Mouse (Mus musculus) CH12.LX (cell line): Measurements from ENCODE around the gene Eps8l2. TPM values are rescaled to one million over a fixed set of nuclear protein-coding genes. Genes with fewer than 3 reads are reported as not detected.

Experiments used
- DNase-seq: peaks from one replicate; pipeline ENCODE4 v3.0.0-alpha.2; 2013; ENCODE audit errors: extremely low read depth
- H3K27ac ChIP-seq: 2 replicates; pipeline ENCODE4 v1.5.1; 2012; ENCODE audit warnings: low read depth, mild to moderate bottlenecking, control low read depth, moderate library complexity; ENCODE audit not compliant: insufficient read depth
- H3K27me3 ChIP-seq: replicated peaks from 2 replicates; pipeline ENCODE3; 2012; ENCODE audit warnings: inconsistent platforms
- H3K36me3 ChIP-seq, 2 experiments: replicated peaks in 1 of 2; 2 replicates each; pipeline versions ENCODE3 to v1.6.1; 2012; ENCODE audit warnings: inconsistent platforms in 1 of 2, low read length in 1 of 2, mild to moderate bottlenecking in 1 of 2, mixed read lengths in 1 of 2, moderate library complexity in 1 of 2; ENCODE audit not compliant: control insufficient read depth in 1 of 2, insufficient read depth in 1 of 2
- H3K4me1 ChIP-seq, 2 experiments: 2 replicates each; pipeline ENCODE4 v1.6.1; 2012; ENCODE audit warnings: inconsistent platforms in 1 of 2, moderate library complexity in 1 of 2; ENCODE audit not compliant: insufficient read depth in 2 of 2, control insufficient read depth in 1 of 2
- H3K4me2 ChIP-seq: 2 replicates; pipeline ENCODE4 v1.6.1; 2012; ENCODE audit warnings: low read depth, mild to moderate bottlenecking, control low read depth; ENCODE audit not compliant: poor library complexity, insufficient read depth, severe bottlenecking
- H3K4me3 ChIP-seq, 3 experiments: fragments of 150-350 bp in 1 of 3; sonication (generic) in 1 of 3; replicated peaks in 1 of 3; 2 replicates each; pipeline versions ENCODE3 to v1.5.1; 2011 to 2012; ENCODE audit warnings: low read depth in 2 of 3, low read length in 2 of 3, mild to moderate bottlenecking in 2 of 3, moderate library complexity in 2 of 3, control low read depth in 1 of 3, improper control_type of control experiment in 1 of 3, inconsistent platforms in 1 of 3, mixed read lengths in 1 of 3; ENCODE audit not compliant: poor library complexity in 1 of 3
- H3K79me2 ChIP-seq: replicated peaks from 2 replicates; pipeline ENCODE4 v1.6.1; 2012; ENCODE audit warnings: mild to moderate bottlenecking, moderate library complexity; ENCODE audit not compliant: control insufficient read depth, poor library complexity, insufficient read depth, severe bottlenecking; ENCODE audit errors: extremely low read depth
- H3K9ac ChIP-seq: 2 replicates; pipeline ENCODE4 v1.6.1; 2012; ENCODE audit warnings: low read depth, mild to moderate bottlenecking, control low read depth, moderate library complexity; ENCODE audit not compliant: insufficient read depth
- H3K9me3 ChIP-seq: replicated peaks from 2 replicates; pipeline ENCODE3; 2012; ENCODE audit warnings: low read length, inconsistent platforms, mixed read lengths
- BHLHE40 ChIP-seq: IDR thresholded peaks from 2 replicates; pipeline ENCODE4 v1.6.1; 2011; ENCODE audit warnings: mild to moderate bottlenecking, low read depth, low read length, improper control_type of control experiment
- CHD1 ChIP-seq: IDR thresholded peaks from 2 replicates; pipeline ENCODE4 v1.6.1; 2012; ENCODE audit warnings: low read depth, low read length, improper control_type of control experiment, inconsistent platforms
- CHD2 ChIP-seq: IDR thresholded peaks from 2 replicates; pipeline ENCODE4 v1.6.1; 2011; ENCODE audit warnings: low read length, improper control_type of control experiment
- CTCF ChIP-seq, 2 experiments: IDR thresholded peaks in 1 of 2; conservative IDR thresholded peaks in 1 of 2; 2 replicates each; pipeline ENCODE4 v1.5.1; 2011 to 2012; ENCODE audit warnings: low read depth in 2 of 2, low read length in 2 of 2, improper control_type of control experiment in 1 of 2, inconsistent platforms in 1 of 2, mild to moderate bottlenecking in 1 of 2, moderate library complexity in 1 of 2
- E2F4 ChIP-seq: IDR thresholded peaks from 2 replicates; pipeline ENCODE4 v1.6.1; 2011; ENCODE audit warnings: low read depth, low read length, improper control_type of control experiment; ENCODE audit not compliant: insufficient replicate concordance
- ELF1 ChIP-seq: IDR thresholded peaks from 2 replicates; pipeline ENCODE4 v1.6.1; 2014; ENCODE audit warnings: low read depth, mild to moderate bottlenecking, inconsistent platforms, low read length, improper control_type of control experiment
- EP300 ChIP-seq: IDR thresholded peaks from 2 replicates; pipeline ENCODE4 v1.6.1; 2011; ENCODE audit warnings: low read length, improper control_type of control experiment
- ETS1 ChIP-seq: conservative IDR thresholded peaks from 2 replicates; pipeline ENCODE4 v1.6.1; 2012; ENCODE audit warnings: low read depth, mild to moderate bottlenecking, inconsistent platforms, low read length, improper control_type of control experiment, moderate library complexity
- GABPA ChIP-seq: IDR thresholded peaks from 2 replicates; pipeline ENCODE4 v1.6.1; 2012; ENCODE audit warnings: low read depth, low read length, improper control_type of control experiment, inconsistent platforms; ENCODE audit not compliant: insufficient replicate concordance
- HCFC1 ChIP-seq: IDR thresholded peaks from 2 replicates; pipeline ENCODE4 v1.6.1; 2012; ENCODE audit warnings: low read depth, mild to moderate bottlenecking, inconsistent platforms, low read length, improper control_type of control experiment
- IRF4 ChIP-seq: IDR thresholded peaks from 2 replicates; pipeline ENCODE4 v1.6.1; 2014; ENCODE audit warnings: low read depth, mild to moderate bottlenecking, inconsistent platforms, low read length, improper control_type of control experiment
- JUN ChIP-seq: IDR thresholded peaks from 2 replicates; pipeline ENCODE4 v1.6.1; 2011; ENCODE audit warnings: low read depth, mild to moderate bottlenecking, low read length, improper control_type of control experiment, moderate library complexity; ENCODE audit not compliant: insufficient read depth
- JUND ChIP-seq: conservative IDR thresholded peaks from 2 replicates; pipeline ENCODE4 v1.6.1; 2011; ENCODE audit warnings: low read depth, low read length, improper control_type of control experiment
- KAT2A ChIP-seq: IDR thresholded peaks from 2 replicates; pipeline ENCODE4 v1.6.1; 2012; ENCODE audit warnings: low read length, improper control_type of control experiment, inconsistent platforms; ENCODE audit not compliant: insufficient replicate concordance
- MAFK ChIP-seq: IDR thresholded peaks from 2 replicates; pipeline ENCODE4 v1.6.1; 2011; ENCODE audit warnings: low read length, improper control_type of control experiment; ENCODE audit not compliant: insufficient replicate concordance
- MAX ChIP-seq: IDR thresholded peaks from 2 replicates; pipeline ENCODE4 v1.6.1; 2011; ENCODE audit warnings: low read length, improper control_type of control experiment
- MAZ ChIP-seq: IDR thresholded peaks from 2 replicates; pipeline ENCODE4 v1.6.1; 2012; ENCODE audit warnings: low read depth, mild to moderate bottlenecking, inconsistent platforms, low read length, improper control_type of control experiment, moderate library complexity
- MEF2A ChIP-seq: IDR thresholded peaks from 2 replicates; pipeline ENCODE4 v1.6.1; 2014; ENCODE audit warnings: low read depth, mild to moderate bottlenecking, inconsistent platforms, low read length, improper control_type of control experiment, borderline replicate concordance
- MXI1 ChIP-seq: IDR thresholded peaks from 2 replicates; pipeline ENCODE4 v1.6.1; 2011; ENCODE audit warnings: mild to moderate bottlenecking, low read depth, low read length, improper control_type of control experiment
- MYC ChIP-seq: IDR thresholded peaks from 2 replicates; pipeline ENCODE4 v1.6.1; 2011; ENCODE audit warnings: low read depth, mild to moderate bottlenecking, improper control_type of control experiment, low read length
- NELFE ChIP-seq: IDR thresholded peaks from 2 replicates; pipeline ENCODE4 v1.6.1; 2011; ENCODE audit warnings: low read depth, low read length, improper control_type of control experiment
- NRF1 ChIP-seq: IDR thresholded peaks from 2 replicates; pipeline ENCODE4 v1.6.1; 2014; ENCODE audit warnings: low read depth, mild to moderate bottlenecking, inconsistent platforms, low read length, improper control_type of control experiment, moderate library complexity
- PAX5 ChIP-seq: IDR thresholded peaks from 2 replicates; pipeline ENCODE4 v1.6.1; 2012; ENCODE audit warnings: low read length, inconsistent platforms, mixed read lengths
- POLR2A ChIP-seq: IDR thresholded peaks from 2 replicates; pipeline ENCODE4 v1.6.1; 2011; ENCODE audit warnings: low read depth, mild to moderate bottlenecking, improper control_type of control experiment, low read length
- POLR2AphosphoS2 ChIP-seq: IDR thresholded peaks from 2 replicates; pipeline ENCODE4 v1.6.1; 2011; ENCODE audit warnings: low read depth, low read length, improper control_type of control experiment
- RAD21 ChIP-seq: IDR thresholded peaks from 2 replicates; pipeline ENCODE4 v1.6.1; 2011; ENCODE audit warnings: low read depth, mild to moderate bottlenecking, low read length, improper control_type of control experiment, moderate library complexity
- RCOR1 ChIP-seq: conservative IDR thresholded peaks from 2 replicates; pipeline ENCODE4 v1.6.1; 2012; ENCODE audit warnings: low read depth, mild to moderate bottlenecking, inconsistent platforms, low read length, improper control_type of control experiment
- SIN3A ChIP-seq: IDR thresholded peaks from 2 replicates; pipeline ENCODE4 v1.6.1; 2012; ENCODE audit warnings: low read length, improper control_type of control experiment, inconsistent platforms
- SMC3 ChIP-seq: IDR thresholded peaks from 2 replicates; pipeline ENCODE4 v1.6.1; 2011; ENCODE audit warnings: low read depth, low read length, improper control_type of control experiment
- TBP ChIP-seq: conservative IDR thresholded peaks from 2 replicates; pipeline ENCODE4 v1.6.1; 2011; ENCODE audit warnings: low read depth, low read length, improper control_type of control experiment
- TCF12 ChIP-seq: IDR thresholded peaks from 2 replicates; pipeline ENCODE4 v1.6.1; 2014; ENCODE audit warnings: low read depth, mild to moderate bottlenecking, inconsistent platforms, low read length, improper control_type of control experiment
- UBTF ChIP-seq: IDR thresholded peaks from 2 replicates; pipeline ENCODE4 v1.6.1; 2012; ENCODE audit warnings: low read depth, mild to moderate bottlenecking, inconsistent platforms, low read length, improper control_type of control experiment, moderate library complexity
- USF1 ChIP-seq: IDR thresholded peaks from 2 replicates; pipeline ENCODE4 v1.6.1; 2014; ENCODE audit warnings: low read depth, mild to moderate bottlenecking, inconsistent platforms, low read length, improper control_type of control experiment
- USF2 ChIP-seq: conservative IDR thresholded peaks from 2 replicates; pipeline ENCODE4 v1.6.1; 2011; ENCODE audit warnings: low read depth, low read length, improper control_type of control experiment
- ZC3H11A ChIP-seq: IDR thresholded peaks from 2 replicates; pipeline ENCODE4 v1.6.1; 2012; ENCODE audit warnings: low read depth, mild to moderate bottlenecking, inconsistent platforms, low read length, improper control_type of control experiment
- ZKSCAN1 ChIP-seq: IDR thresholded peaks from 2 replicates; pipeline ENCODE4 v1.6.1; 2012; ENCODE audit warnings: low read depth, inconsistent platforms, low read length, improper control_type of control experiment, borderline replicate concordance
- ZMIZ1 ChIP-seq: IDR thresholded peaks from 2 replicates; pipeline ENCODE4 v1.6.1; 2012; ENCODE audit warnings: low read depth, mild to moderate bottlenecking, inconsistent platforms, low read length, improper control_type of control experiment
- ZNF384 ChIP-seq: IDR thresholded peaks from 2 replicates; pipeline ENCODE4 v1.6.1; 2012; ENCODE audit warnings: low read depth, low read length, improper control_type of control experiment, inconsistent platforms
- dilution Hi-C: fragments of 300-500 bp; cut with MboI; formaldehyde crosslinking; loops from 2 replicates; pipeline ENCODE4 v1.14.3; 2020; ENCODE audit warnings: low sequenced_read_pairs; ENCODE audit not compliant: extremely low pct_unique_long_range_greater_than_20kb, extremely low pct_ligation_motif_present
- in situ Hi-C: fragments of 300-500 bp; cut with MboI; formaldehyde crosslinking; loops from 3 replicates; pipeline ENCODE4 v1.14.3; 2019; ENCODE audit warnings: low sequenced_read_pairs, low pct_ligation_motif_present, low pct_unique_long_range_greater_than_20kb, mixed read lengths
- polyA plus RNA-seq: library from polyadenylated mRNA; unstranded; fragments of >175 nt; gene quantifications from 2 replicates; pipeline ENCODE4 v1.2.1, GENCODE M21; 2012; ENCODE audit warnings: low read depth; ENCODE audit not compliant: insufficient read length
- total RNA-seq, 2 experiments: library from RNA; depleted of rRNA; stranded (reverse); fragments of 300-350 nt in 1 of 2; fragments of >200 nt in 1 of 2; gene quantifications; 2 replicates each; pipeline ENCODE4 v1.2.3; 2012 to 2014

The Eps8l2 gene
- total and polyA plus RNA-seq, 3 experiments, result 0.51 to 1.1 TPM; not detected in 1

- dilution Hi-C loops (no loop called here), in situ Hi-C loops (no loop called here)
- peaks cover 5 to 16% of the 10 kb centered on the region in 2 experiments for H3K4me1 ChIP-seq
- no peak overlapping the region for H3K4me3 ChIP-seq
- H3K9me3 ChIP-seq, result no peaks in the 10 kb centered on the region
- H3K27me3 ChIP-seq, result no peaks in the 10 kb centered on the region
- no peaks in the 10 kb centered on the region for H3K79me2 ChIP-seq
- H3K27ac ChIP-seq, result no peak overlapping the region
- no peak for TF ChIP-seq HCFC1
- no peak; the same call in 1 of the 2 replicates for TF ChIP-seq NELFE
- no peak for TF ChIP-seq BHLHE40
- TF ChIP-seq TBP, result no peak
- TF ChIP-seq MYC, result 0 out of 2 replicates have a peak, but pooled peaks have one; percentile 29
- no peak for TF ChIP-seq CHD2
- TF ChIP-seq ELF1, result peak; percentile 32; the same call in 1 of the 2 replicates
- TF ChIP-seq ETS1, result no peak
- TF ChIP-seq MEF2A, result no peak
- 0 out of 2 replicates have a peak, but pooled peaks have one; percentile 33 for TF ChIP-seq IRF4
- TF ChIP-seq ZKSCAN1, result no peak
- TF ChIP-seq RAD21, result peak; percentile 83
- peak; percentile 44 for TF ChIP-seq ZC3H11A
- no peak for TF ChIP-seq MXI1
- no peak for TF ChIP-seq NRF1
- TF ChIP-seq POLR2AphosphoS2, result no peak
- no peak for TF ChIP-seq MAFK
- TF ChIP-seq TCF12, result no peak
- no peak for TF ChIP-seq MAZ
- TF ChIP-seq E2F4, result peak; percentile 73; the same call in 1 of the 2 replicates
- TF ChIP-seq SMC3, result peak; percentile 92
- TF ChIP-seq PAX5, result no peak
- TF ChIP-seq UBTF, result no peak
- TF ChIP-seq MAX, result no peak; the same call in 1 of the 2 replicates
- no peak for TF ChIP-seq ZMIZ1
- TF ChIP-seq USF1, result no peak
- no peak for TF ChIP-seq ZNF384
- TF ChIP-seq KAT2A, result no peak
- no peak for TF ChIP-seq USF2
- TF ChIP-seq CHD1, result no peak
- no peak for TF ChIP-seq SIN3A
- peak; percentile 57 to 92; a peak in 3 of 4 replicates for TF ChIP-seq CTCF (conservative IDR thresholded peaks at IDR 0.05 in 1 of 2, IDR thresholded peaks at IDR 0.05 in 1 of 2; ENCODE audit: low read depth in 2 of 2, low read length in 2 of 2)
- no peak for TF ChIP-seq RCOR1
- no peak for TF ChIP-seq POLR2A
- no peak for TF ChIP-seq JUND
- TF ChIP-seq EP300, result no peak
- no peak for TF ChIP-seq GABPA
- TF ChIP-seq JUN, result no peak
- H3K4me2 ChIP-seq, result no peak overlapping the region
- H3K9ac ChIP-seq, result no peak overlapping the region
- peak; percentile 77 for DNase-seq
- H3K36me3 ChIP-seq, result peaks cover 28 to 55% of the 10 kb centered on the region in 2 experiments
Measured at GRCm38 (mm10) chr7:141408833-141409232, 70.2 kb downstream of the Eps8l2 start.
